Mouse (Mus musculus): ENCODE measurements around the gene Gm49337. TPM values are rescaled to one million over a fixed set of nuclear protein-coding genes. Genes with fewer than 3 reads are reported as not detected.
"Not testable (repeated sequence)": the region's sequence is repeated elsewhere in the genome, so short reads cannot be mapped to it uniquely, and the experiment has no call there.

The Gm49337 gene
- polyA plus RNA-seq, 1 experiment from 2014 or later, result not detected

DNA sequence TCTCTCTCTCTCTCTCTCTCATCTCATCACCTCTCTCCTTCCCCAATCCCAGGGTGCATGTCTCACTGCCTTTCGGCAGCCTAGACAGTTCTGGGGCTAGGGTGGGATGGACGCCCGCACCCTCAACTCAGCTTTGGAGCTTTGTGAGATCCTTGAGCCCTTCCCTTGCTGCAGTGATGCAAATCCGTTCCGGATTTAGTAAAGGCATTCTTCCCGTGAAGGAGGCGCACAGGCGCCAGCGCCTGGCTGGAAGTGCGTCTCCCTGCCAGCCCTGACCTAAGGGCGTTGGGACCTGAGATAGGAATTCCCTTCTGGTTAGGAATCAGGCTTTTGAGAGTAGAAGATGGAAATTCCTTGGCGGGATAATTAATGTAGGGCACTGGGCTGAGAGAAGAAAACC is 9.6 kb downstream of the Gm49337 start:
- Histone ChIP-seq H3K9ac (peak overlapping the region; percentile 19; the same call in 1 of the 2 replicates), H3K4me3 (0 out of 2 replicates have a peak overlapping the region, but pooled peaks have one; percentile 10), H3K4me1 (peaks cover 6% of the 10 kb centered on the region), H3K27me3 (no peaks in the 10 kb centered on the region), H3K4me2 (replicated peaks) (peak overlapping the region; percentile 53), H3K9me3 (no peaks in the 10 kb centered on the region), H3K36me3 (no peaks in the 10 kb centered on the region), H3K27ac (no peak overlapping the region)
- ATAC-seq (ENCODE audit: low FRiP score, low read depth), result no peak
- WGBS, result 10% methylated on average over 12 of the region's 12 CpGs

DNA sequence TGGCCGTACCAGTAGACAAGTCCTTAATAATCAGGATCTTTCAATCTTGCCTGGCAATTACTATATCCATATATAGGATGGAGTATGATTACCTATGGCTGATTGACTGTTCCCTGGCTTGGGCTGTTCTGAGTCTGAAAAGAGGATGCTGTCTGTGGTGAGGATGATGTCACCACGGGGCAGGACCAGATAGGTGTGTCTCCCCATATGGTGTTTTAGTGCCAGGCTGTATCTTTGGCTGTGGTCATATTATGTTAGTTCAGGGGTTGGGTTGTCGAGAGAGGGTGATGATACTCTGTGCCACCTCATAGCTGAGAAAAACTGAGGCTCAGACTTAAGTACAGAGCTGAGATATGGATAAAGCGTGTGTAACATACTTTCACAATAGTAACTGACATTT is 11.9 kb downstream of the Gm49337 start:
- H3K4me3 ChIP-seq, result no peak overlapping the region
- H3K36me3 ChIP-seq, result no peaks in the 10 kb centered on the region
- no peak overlapping the region for H3K27ac ChIP-seq
- no peak overlapping the region for H3K9ac ChIP-seq
- no peaks in the 10 kb centered on the region for H3K9me3 ChIP-seq
- H3K27me3 ChIP-seq, result no peaks in the 10 kb centered on the region
- peaks cover 6% of the 10 kb centered on the region for H3K4me1 ChIP-seq
- no peak overlapping the region for H3K4me2 ChIP-seq (replicated peaks)
- ATAC-seq (ENCODE audit: low FRiP score, low read depth), result no peak
- 83% methylated on average over 4 of the region's 4 CpGs for WGBS

DNA sequence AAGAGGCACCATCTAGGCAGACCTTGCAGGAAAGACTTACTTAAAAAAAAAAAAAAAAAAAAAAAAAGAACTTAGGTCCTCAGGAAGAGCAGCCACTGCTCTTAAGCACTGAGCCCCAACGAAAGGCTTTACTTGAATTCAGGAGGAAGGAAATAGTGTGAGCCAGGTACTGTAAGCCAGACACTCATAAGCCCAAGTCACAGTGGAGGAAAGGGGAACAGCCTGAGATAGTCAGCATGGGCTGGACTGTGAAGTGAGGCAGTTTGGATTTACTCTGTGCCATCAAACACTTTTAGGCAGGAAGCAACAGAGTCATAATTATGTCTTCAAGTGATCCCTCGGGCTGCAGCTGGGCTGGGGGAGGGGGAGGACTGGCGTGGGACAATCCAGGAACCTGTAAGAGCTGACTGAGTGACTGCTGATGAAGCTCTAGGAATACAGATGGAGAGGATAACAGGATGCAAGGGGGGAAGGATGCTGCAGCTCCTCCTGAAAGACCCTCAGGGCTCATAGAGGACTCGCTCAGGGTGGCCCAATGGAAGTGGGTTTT is 19.2 kb downstream of the Gm49337 start:
- Histone ChIP-seq H3K9me3 (no peaks in the 10 kb centered on the region), H3K4me1 (no peaks in the 10 kb centered on the region), H3K4me3 (no peak overlapping the region), H3K27ac (no peak overlapping the region), H3K9ac (no peak overlapping the region), H3K27me3 (no peaks in the 10 kb centered on the region), H3K36me3 (no peaks in the 10 kb centered on the region), H3K4me2 (replicated peaks) (no peak overlapping the region)
- ATAC-seq (ENCODE audit: low FRiP score, low read depth), result no peak
- 27% methylated on average over 4 of the region's 4 CpGs for WGBS

DNA sequence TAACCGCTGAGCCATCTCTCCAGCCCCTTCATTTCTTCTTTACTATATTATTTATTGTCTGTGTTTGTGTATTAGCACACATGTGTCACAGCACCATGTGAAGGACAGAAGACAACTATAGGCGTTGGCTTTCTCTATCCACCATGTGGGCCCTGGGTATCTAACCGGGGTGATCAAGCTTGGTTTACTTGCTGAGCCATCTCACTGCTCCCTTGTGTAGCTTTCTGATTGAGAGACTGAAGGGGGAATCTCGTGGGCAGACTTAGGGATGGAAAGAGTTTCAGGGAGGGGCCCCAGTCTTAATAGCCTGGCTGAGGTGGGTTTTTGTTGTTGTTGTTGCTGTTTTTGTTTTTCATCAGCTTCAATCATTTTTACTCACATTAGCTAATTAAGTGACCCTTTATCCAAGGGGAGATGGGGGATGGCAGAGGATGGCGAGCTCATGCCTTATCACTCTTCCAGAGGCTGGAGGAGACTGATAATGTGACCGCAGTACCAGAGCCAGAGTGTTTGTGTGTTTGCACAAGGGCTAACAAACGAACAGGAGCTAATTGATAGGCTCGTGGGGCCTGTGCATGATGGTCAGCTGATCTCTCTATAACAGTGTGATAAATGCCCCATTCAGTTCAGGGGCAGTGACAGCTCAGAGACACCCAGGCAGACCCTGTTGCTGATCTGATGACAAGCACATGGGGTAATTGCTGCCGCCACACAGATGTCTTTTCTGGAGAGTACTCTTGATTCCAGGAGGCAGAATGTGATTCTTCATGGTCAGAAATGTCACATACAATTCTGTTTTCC is 20.6 kb downstream of the Gm49337 start:
- WGBS, result 65% methylated on average over 9 of the region's 9 CpGs
- no peak for ATAC-seq (ENCODE audit: low FRiP score, low read depth)
- Histone ChIP-seq H3K36me3 (no peaks in the 10 kb centered on the region), H3K4me2 (replicated peaks) (no peak overlapping the region), H3K4me3 (no peak overlapping the region), H3K9me3 (no peaks in the 10 kb centered on the region), H3K27ac (no peak overlapping the region), H3K4me1 (no peaks in the 10 kb centered on the region), H3K27me3 (no peaks in the 10 kb centered on the region), H3K9ac (no peak overlapping the region)

DNA sequence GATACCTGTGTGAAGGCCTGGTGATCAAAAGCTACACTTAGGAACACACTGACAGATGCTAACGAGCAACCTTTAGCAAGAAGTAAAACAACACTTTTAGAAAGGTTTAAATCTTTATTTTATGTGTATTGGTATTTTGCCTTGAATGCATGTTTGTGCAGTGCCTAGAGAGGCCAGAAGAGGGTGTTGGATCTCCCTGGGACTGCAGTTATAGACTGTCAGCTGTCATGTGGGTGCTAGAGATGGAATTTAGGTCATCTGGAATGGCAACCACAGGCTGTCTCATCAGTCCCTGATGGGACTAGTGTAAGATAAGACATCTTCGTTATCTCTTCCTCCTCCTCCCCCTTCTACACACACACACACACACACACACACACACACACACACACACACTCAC is 25.2 kb downstream of the Gm49337 start:
- H3K4me3 ChIP-seq, result no peak overlapping the region
- WGBS, result 83% methylated on average over 2 of the region's 2 CpGs
- H3K9me3 ChIP-seq, result no peaks in the 10 kb centered on the region
- H3K27me3 ChIP-seq, result no peaks in the 10 kb centered on the region
- H3K4me2 ChIP-seq (replicated peaks), result no peak overlapping the region
- no peak overlapping the region for H3K9ac ChIP-seq
- no peaks in the 10 kb centered on the region for H3K36me3 ChIP-seq
- ATAC-seq (ENCODE audit: low FRiP score, low read depth), result no peak
- H3K27ac ChIP-seq, result no peak overlapping the region
- H3K4me1 ChIP-seq, result no peaks in the 10 kb centered on the region

DNA sequence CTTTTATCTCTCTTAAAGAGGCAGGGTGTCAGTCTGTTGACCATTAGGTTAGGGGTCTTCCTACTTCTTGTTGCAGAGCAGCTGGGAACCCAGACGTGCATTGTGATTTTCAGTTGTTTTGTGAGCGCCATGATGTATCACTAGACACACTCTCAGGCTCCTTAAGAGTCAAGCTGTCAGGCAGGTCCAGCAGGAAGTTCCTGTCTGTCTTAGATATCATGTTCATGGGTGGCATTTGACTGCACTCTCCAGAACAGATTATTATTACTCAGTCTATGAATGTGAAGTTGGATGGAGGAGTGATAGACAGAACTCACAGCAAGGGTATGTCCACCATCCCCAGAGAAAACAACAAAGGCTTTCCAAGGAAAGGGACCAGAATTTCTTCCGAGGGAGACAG is 31.2 kb downstream of the Gm49337 start:
- Histone ChIP-seq H3K4me2 (replicated peaks) (no peak overlapping the region), H3K9ac (no peak overlapping the region), H3K36me3 (no peaks in the 10 kb centered on the region), H3K4me1 (0 out of 2 replicates have a peak, but pooled peaks cover 2% of the 10 kb centered on the region), H3K27me3 (no peaks in the 10 kb centered on the region), H3K27ac (no peak overlapping the region), H3K9me3 (no peaks in the 10 kb centered on the region), H3K4me3 (no peak overlapping the region)
- 70% methylated on average over 3 of the region's 3 CpGs for WGBS
- no peak for ATAC-seq (ENCODE audit: low FRiP score, low read depth)

DNA sequence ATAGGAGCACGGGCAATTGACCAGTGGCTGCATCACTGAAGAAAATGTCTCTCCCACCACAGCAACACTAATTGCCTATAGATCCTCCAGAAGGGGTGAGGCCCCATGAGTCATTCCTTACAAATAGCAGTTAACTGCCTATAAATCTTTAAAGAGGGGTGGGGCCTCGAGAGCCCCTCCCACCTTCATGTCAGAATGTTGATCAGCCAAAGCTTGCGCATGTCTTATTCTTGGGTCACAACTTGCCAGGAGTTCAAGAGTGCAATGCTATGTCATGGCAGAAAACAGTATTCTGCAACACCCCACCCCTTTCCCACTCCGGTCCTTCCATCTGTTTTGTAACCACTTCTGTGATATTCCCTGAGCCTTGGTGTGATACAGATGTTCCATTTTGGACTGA is 33.3 kb downstream of the Gm49337 start:
- Histone ChIP-seq H3K27ac (no peak overlapping the region), H3K4me1 (0 out of 2 replicates have a peak, but pooled peaks cover 2% of the 10 kb centered on the region), H3K4me2 (replicated peaks) (no peak overlapping the region), H3K27me3 (no peaks in the 10 kb centered on the region), H3K36me3 (no peaks in the 10 kb centered on the region), H3K9me3 (no peaks in the 10 kb centered on the region), H3K4me3 (no peak overlapping the region), H3K9ac (no peak overlapping the region)
- 74% methylated on average over 4 of the region's 4 CpGs for WGBS
- no peak for ATAC-seq (ENCODE audit: low FRiP score, low read depth)

DNA sequence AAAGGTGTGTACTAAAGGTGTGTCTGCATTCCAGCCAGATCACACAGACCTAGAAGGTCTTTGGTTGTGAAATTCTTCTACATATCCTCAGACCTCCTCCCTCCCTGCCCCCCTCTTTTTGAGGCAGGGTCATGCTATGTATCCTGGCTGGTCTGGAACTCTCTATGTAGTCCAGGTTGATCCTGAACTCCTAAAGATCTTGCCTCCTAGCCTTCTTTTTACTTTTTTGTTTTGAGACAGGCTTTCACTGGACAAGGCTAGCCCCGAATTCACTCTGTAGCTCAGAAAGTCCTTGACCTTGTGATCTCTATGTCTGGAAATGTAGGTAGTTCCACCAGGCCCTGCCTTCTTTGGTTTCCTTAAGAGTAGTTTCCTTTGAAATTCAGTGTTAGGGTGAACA is 35.7 kb downstream of the Gm49337 start:
- 66% methylated on average over 1 of the region's 1 CpGs for WGBS
- Histone ChIP-seq H3K27me3 (no peaks in the 10 kb centered on the region), H3K4me1 (0 out of 2 replicates have a peak, but pooled peaks cover 2% of the 10 kb centered on the region), H3K4me3 (no peak overlapping the region), H3K4me2 (replicated peaks) (no peak overlapping the region), H3K27ac (no peak overlapping the region), H3K9me3 (no peaks in the 10 kb centered on the region), H3K36me3 (no peaks in the 10 kb centered on the region), H3K9ac (no peak overlapping the region)
- no peak for ATAC-seq (ENCODE audit: low FRiP score, low read depth)

DNA sequence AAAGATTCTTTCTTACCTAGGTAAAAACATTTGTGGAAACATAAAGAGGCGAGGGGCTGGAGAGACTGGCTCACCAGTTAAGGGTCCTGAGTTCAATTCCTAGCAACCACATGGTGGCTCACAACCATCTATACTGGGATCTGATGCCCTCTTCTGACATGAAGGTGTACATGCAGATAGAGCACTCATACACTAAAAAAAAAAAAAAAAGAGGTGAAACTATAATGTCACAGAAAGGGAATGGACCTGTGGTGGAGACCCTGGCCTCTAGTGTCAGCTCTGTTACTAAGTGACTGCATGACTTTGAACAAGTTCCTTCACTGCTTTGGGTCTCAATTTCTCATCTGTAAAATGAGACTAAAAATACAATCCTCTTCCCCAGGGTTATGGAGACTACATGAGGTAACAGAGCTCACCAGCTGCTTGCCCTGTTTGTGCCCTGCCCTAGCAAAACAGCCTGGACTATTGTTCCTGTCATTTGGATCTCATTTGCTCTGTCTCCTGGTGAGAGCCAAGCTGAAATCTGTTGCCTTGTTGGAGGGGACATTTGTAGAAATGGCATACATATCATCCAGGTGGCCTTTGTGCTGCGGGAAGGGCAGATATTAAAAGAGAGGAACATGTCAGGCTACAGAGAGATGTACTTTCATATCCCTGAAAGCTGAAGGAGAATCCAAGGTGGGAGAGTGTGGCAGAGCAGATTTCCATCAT is 42.9 kb downstream of the Gm49337 start:
- Histone ChIP-seq H3K4me3 (no peak overlapping the region), H3K9me3 (no peaks in the 10 kb centered on the region), H3K36me3 (no peaks in the 10 kb centered on the region), H3K9ac (no peak overlapping the region), H3K27ac (no peak overlapping the region), H3K27me3 (no peaks in the 10 kb centered on the region), H3K4me1 (peaks cover 7% of the 10 kb centered on the region), H3K4me2 (replicated peaks) (no peak overlapping the region)
- WGBS, result 89% methylated on average over 2 of the region's 2 CpGs
- ATAC-seq (ENCODE audit: low FRiP score, low read depth), result no peak

DNA sequence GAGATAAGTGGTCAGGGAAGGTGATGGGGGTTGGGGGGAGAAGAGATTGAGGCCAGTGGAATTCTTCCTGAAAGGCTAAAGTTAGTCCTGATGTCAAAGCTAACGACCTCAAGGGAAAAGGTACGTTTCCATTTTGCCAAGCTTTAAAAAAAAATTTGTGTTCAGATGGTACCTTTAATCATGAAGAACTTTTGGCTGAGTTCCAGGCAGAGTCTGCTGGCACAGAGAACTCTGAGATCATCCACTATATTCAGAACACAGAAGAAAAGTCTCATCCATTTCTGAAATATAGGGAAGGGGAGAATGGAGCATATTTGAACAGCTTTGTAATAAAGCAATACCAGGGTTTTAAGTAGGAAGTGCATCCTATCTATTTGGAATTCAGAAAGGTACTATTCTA is 43.9 kb downstream of the Gm49337 start:
- H3K4me3 ChIP-seq, result no peak overlapping the region
- WGBS, result 41% methylated on average over 2 of the region's 2 CpGs

DNA sequence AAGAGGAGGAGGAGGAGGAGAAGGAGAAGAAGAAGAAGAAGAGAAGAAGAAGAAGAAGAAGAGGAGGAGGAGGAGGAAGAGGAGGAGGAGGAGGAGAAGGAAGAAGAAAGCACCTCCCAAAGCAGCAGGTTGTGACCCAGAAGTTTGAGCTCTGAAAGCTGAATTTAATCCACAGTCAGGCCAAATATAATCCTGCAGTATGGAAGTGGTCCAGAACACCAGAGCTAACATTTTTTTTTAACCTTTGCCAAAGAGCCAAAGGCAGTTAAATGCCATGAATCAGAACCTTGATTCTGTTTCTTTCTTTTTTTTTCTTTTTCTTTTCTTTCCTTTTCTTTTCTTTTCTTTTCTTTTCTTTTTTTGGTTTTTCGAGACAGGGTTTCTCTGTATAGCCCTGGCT is 44.5 kb downstream of the Gm49337 start:
- H3K36me3 ChIP-seq; H3K4me3 ChIP-seq; H3K27me3 ChIP-seq; H3K9me3 ChIP-seq; H3K4me1 ChIP-seq; H3K27ac ChIP-seq; H3K4me2 ChIP-seq (replicated peaks); ATAC-seq (ENCODE audit: low FRiP score, low read depth); H3K9ac ChIP-seq: not testable (repeated sequence)
- WGBS, result 60% methylated on average over 1 of the region's 1 CpGs

More for the DNA sequence above, 43.9 kb downstream of the Gm49337 start:
- Histone ChIP-seq H3K4me2 (replicated peaks) (no peak overlapping the region), H3K4me1 (peaks cover 7% of the 10 kb centered on the region), H3K9me3 (no peaks in the 10 kb centered on the region), H3K27me3 (no peaks in the 10 kb centered on the region), H3K36me3 (no peaks in the 10 kb centered on the region), H3K9ac (no peak overlapping the region), H3K27ac (no peak overlapping the region)
- no peak for ATAC-seq (ENCODE audit: low FRiP score, low read depth)

DNA sequence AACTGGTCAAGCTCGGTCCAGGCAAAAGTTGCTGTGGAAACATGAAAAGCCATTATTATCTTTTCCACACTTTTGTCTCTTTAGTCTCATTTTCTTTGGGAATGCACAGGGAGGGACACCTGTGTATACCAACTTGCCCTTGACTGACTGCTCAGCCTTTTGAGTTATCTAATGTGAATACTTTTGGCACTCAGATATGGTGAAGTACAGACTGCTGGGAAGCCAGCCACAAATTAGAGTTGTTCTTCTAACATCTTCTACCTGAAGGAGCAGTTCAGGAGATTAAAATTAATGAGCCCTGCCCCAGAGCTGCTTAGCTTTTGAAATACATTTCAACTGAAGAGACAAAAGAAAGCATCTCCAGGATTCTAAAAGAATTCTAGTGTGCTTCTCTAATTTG is 45.9 kb downstream of the Gm49337 start:
- no peak overlapping the region for H3K9ac ChIP-seq
- no peaks in the 10 kb centered on the region for H3K27me3 ChIP-seq
- H3K36me3 ChIP-seq, result no peaks in the 10 kb centered on the region
- H3K4me1 ChIP-seq, result peaks cover 10% of the 10 kb centered on the region
- WGBS, result 92% methylated on average over 1 of the region's 1 CpGs
- no peak overlapping the region for H3K4me3 ChIP-seq
- H3K4me2 ChIP-seq (replicated peaks), result no peak overlapping the region
- H3K9me3 ChIP-seq, result no peaks in the 10 kb centered on the region
- no peak for ATAC-seq (ENCODE audit: low FRiP score, low read depth)
- no peak overlapping the region for H3K27ac ChIP-seq

Measured in limb, embryonic 13.5 days (tissue).